Mouse (Mus musculus) hindbrain, embryonic 13.5 days (tissue): ENCODE results near the gene Olfr1178. TPM values are rescaled to one million over a fixed set of nuclear protein-coding genes. Genes with fewer than 3 reads are reported as not detected.

ENCODE experiments used
- ATAC-seq: fragments of 200-750 bp; cut with Nextera tagmentation; 2 replicates; pipeline ENCODE4 v1.8.0; 2017; ENCODE audit warnings: moderate TSS enrichment; ENCODE audit not compliant: low FRiP score
- H3K27ac ChIP-seq: fragments of 300-500 bp; sonication (generic); 2 replicates; pipeline ENCODE4 v1.5.1; 2015; ENCODE audit warnings: inconsistent platforms, mild to moderate bottlenecking, moderate library complexity
- H3K27me3 ChIP-seq: fragments of 300-500 bp; sonication (generic); 2 replicates; pipeline ENCODE4 v1.6.1; 2015; ENCODE audit warnings: mild to moderate bottlenecking, inconsistent platforms
- H3K36me3 ChIP-seq: fragments of 300-500 bp; sonication (generic); 2 replicates; pipeline ENCODE4 v1.6.1; 2015; ENCODE audit warnings: mild to moderate bottlenecking, inconsistent platforms
- H3K4me1 ChIP-seq: fragments of 300-500 bp; sonication (generic); replicated peaks from 2 replicates; pipeline ENCODE4 v1.6.1; 2015; ENCODE audit warnings: inconsistent platforms
- H3K4me2 ChIP-seq: fragments of 300-500 bp; sonication (generic); 2 replicates; pipeline ENCODE4 v1.6.1; 2015; ENCODE audit warnings: inconsistent platforms, mild to moderate bottlenecking, moderate library complexity
- H3K4me3 ChIP-seq: fragments of 300-500 bp; sonication (generic); 2 replicates; pipeline ENCODE4 v1.5.1; 2015; ENCODE audit warnings: mild to moderate bottlenecking, inconsistent platforms
- H3K9ac ChIP-seq: fragments of 300-500 bp; sonication (generic); 2 replicates; pipeline ENCODE4 v1.6.1; 2015; ENCODE audit warnings: mild to moderate bottlenecking, inconsistent platforms
- H3K9me3 ChIP-seq: fragments of 300-500 bp; sonication (generic); 2 replicates; pipeline ENCODE4 v1.6.1; 2016; ENCODE audit warnings: inconsistent platforms
- WGBS: fragments of 180-500 bp; shearing (Covaris S2); methylation state at CpG from one replicate; pipeline ENCODE4 v1.1.7; 2015; 5-methylcytosine and 5-hydroxymethylcytosine counted together
- polyA plus RNA-seq: library from polyadenylated mRNA; unstranded; fragments of >200 nt; fragmentation: Nextera tagmentation; extraction: Ambion mirVana; gene quantifications from 2 replicates; pipeline ENCODE4 v1.2.1, GENCODE M21; 2015

Gene Olfr1178
- polyA plus RNA-seq = not detected in 2 replicates

- WGBS = 88% methylated on average over 1 of the region's 1 CpGs
- Histone ChIP-seq H3K36me3 (no peaks in the 10 kb centered on the region), H3K27me3 (no peaks in the 10 kb centered on the region), H3K4me3 (no peak within 1 kb of the TSS), H3K9ac (no peak within 1 kb of the TSS), H3K4me1 (no peaks in the 10 kb centered on the region), H3K4me2 (no peak within 1 kb of the TSS), H3K9me3 (no peaks in the 10 kb centered on the region), H3K27ac (no peak within 1 kb of the TSS)
- ATAC-seq = no peak
Measured at GRCm38 (mm10) chr2:88386762-88387161, at the start of gene Olfr1178. Gene Olfr1178, plus strand, starts transcription at chr2:88387062.

- no peak within 1 kb of the TSS for H3K4me2 ChIP-seq
- WGBS = 89% methylated on average over 1 of the region's 1 CpGs
- H3K4me1 ChIP-seq = no peaks in the 10 kb centered on the region
- ATAC-seq = no peak
- no peak within 1 kb of the TSS for H3K4me3 ChIP-seq
- no peak within 1 kb of the TSS for H3K27ac ChIP-seq
- no peaks in the 10 kb centered on the region for H3K27me3 ChIP-seq
- no peaks in the 10 kb centered on the region for H3K9me3 ChIP-seq
- no peak within 1 kb of the TSS for H3K9ac ChIP-seq
- H3K36me3 ChIP-seq = no peaks in the 10 kb centered on the region
Measured at GRCm38 (mm10) chr2:88346392-88346791, 40.5 kb upstream of the Olfr1178 start, which contains the start of gene Olfr1177-ps. Gene Olfr1177-ps, minus strand, starts transcription at chr2:88346492.

- ATAC-seq = peak; percentile 66
- Histone ChIP-seq H3K4me1 (no peaks in the 10 kb centered on the region), H3K9me3 (no peaks in the 10 kb centered on the region), H3K36me3 (no peaks in the 10 kb centered on the region), H3K9ac (no peak overlapping the region), H3K4me2 (no peak overlapping the region), H3K27me3 (no peaks in the 10 kb centered on the region), H3K4me3 (no peak overlapping the region), H3K27ac (no peak overlapping the region)
- 5% methylated on average over 2 of the region's 2 CpGs for WGBS
Measured at GRCm38 (mm10) chr2:88356304-88356703, 30.6 kb upstream of the Olfr1178 start.

GRCm38 (mm10) chr2:88406353-88406752 is 19.5 kb downstream of the Olfr1178 start, which contains the start of gene Olfr1179:
Gene Olfr1179, minus strand, starts transcription at chr2:88406453.
- Histone ChIP-seq H3K4me2 (no peak within 1 kb of the TSS), H3K4me1 (no peaks in the 10 kb centered on the region), H3K9ac (no peak within 1 kb of the TSS), H3K4me3 (no peak within 1 kb of the TSS), H3K27ac (no peak within 1 kb of the TSS), H3K27me3 (no peaks in the 10 kb centered on the region), H3K9me3 (no peaks in the 10 kb centered on the region), H3K36me3 (no peaks in the 10 kb centered on the region)
- no peak for ATAC-seq
- 93% methylated on average over 3 of the region's 3 CpGs for WGBS

GRCm38 (mm10) chr2:88419051-88419450 is 32.2 kb downstream of the Olfr1178 start, which contains the start of gene Olfr1180:
Gene Olfr1180, minus strand, starts transcription at chr2:88419151.
- H3K36me3 ChIP-seq = no peaks in the 10 kb centered on the region
- no peak within 1 kb of the TSS for H3K27ac ChIP-seq
- no peaks in the 10 kb centered on the region for H3K27me3 ChIP-seq
- H3K4me2 ChIP-seq = no peak within 1 kb of the TSS
- no peaks in the 10 kb centered on the region for H3K4me1 ChIP-seq
- no peak within 1 kb of the TSS for H3K4me3 ChIP-seq
- no peak within 1 kb of the TSS for H3K9ac ChIP-seq
- ATAC-seq = no peak
- no peaks in the 10 kb centered on the region for H3K9me3 ChIP-seq
- 88% methylated on average over 2 of the region's 2 CpGs for WGBS

- Histone ChIP-seq H3K4me2 (no peak within 1 kb of the TSS), H3K9ac (no peak within 1 kb of the TSS), H3K4me1 (no peaks in the 10 kb centered on the region), H3K27ac (no peak within 1 kb of the TSS), H3K36me3 (no peaks in the 10 kb centered on the region), H3K27me3 (no peaks in the 10 kb centered on the region), H3K9me3 (no peaks in the 10 kb centered on the region), H3K4me3 (no peak within 1 kb of the TSS)
- WGBS = 89% methylated on average over 1 of the region's 1 CpGs
- ATAC-seq = no peak
Measured at GRCm38 (mm10) chr2:88426071-88426470, 39.2 kb downstream of the Olfr1178 start, which contains the start of gene Olfr1181. Gene Olfr1181, minus strand, starts transcription at chr2:88426171.

GRCm38 (mm10) chr2:88449031-88449430 is 62.2 kb downstream of the Olfr1178 start, which contains the start of gene Gm13757:
Gene Gm13757, minus strand, starts transcription at chr2:88449131.
- no peaks in the 10 kb centered on the region for H3K36me3 ChIP-seq
- no peak for ATAC-seq
- H3K27me3 ChIP-seq = no peaks in the 10 kb centered on the region
- H3K4me3 ChIP-seq = no peak within 1 kb of the TSS
- H3K27ac ChIP-seq = no peak within 1 kb of the TSS
- H3K4me2 ChIP-seq = no peak within 1 kb of the TSS
- H3K9me3 ChIP-seq = no peaks in the 10 kb centered on the region
- no peaks in the 10 kb centered on the region for H3K4me1 ChIP-seq
- no peak within 1 kb of the TSS for H3K9ac ChIP-seq
- 95% methylated on average over 1 of the region's 1 CpGs for WGBS

Other genes with a start within 250 kb of the Olfr1178 start
- not detected in 2 replicates for gene Olfr1167, start 231.9 kb upstream of the Olfr1178 start, polyA plus RNA-seq
- not detected in 2 replicates for gene Olfr1168, start 205.2 kb upstream of the Olfr1178 start, polyA plus RNA-seq
- gene Olfr1170, start 158.7 kb upstream of the Olfr1178 start, polyA plus RNA-seq = not detected in 2 replicates
- gene Olfr1173, start 107.2 kb upstream of the Olfr1178 start, polyA plus RNA-seq = not detected in 2 replicates
- not detected in 2 replicates for gene Olfr1174-ps, start 71.9 kb upstream of the Olfr1178 start, polyA plus RNA-seq
- not detected in 2 replicates for gene Olfr1175-ps, start 59.8 kb upstream of the Olfr1178 start, polyA plus RNA-seq
- gene Olfr1176, start 50.3 kb upstream of the Olfr1178 start, polyA plus RNA-seq = not detected in 2 replicates
- gene Olfr1177-ps, start 40.6 kb upstream of the Olfr1178 start, polyA plus RNA-seq = not detected in 2 replicates
- not detected in 2 replicates for gene Olfr1179, start 19.4 kb downstream of the Olfr1178 start, polyA plus RNA-seq
- gene Olfr1180, start 32.1 kb downstream of the Olfr1178 start, polyA plus RNA-seq = not detected in 2 replicates
- not detected in 2 replicates for gene Olfr1181, start 39.1 kb downstream of the Olfr1178 start, polyA plus RNA-seq
- not detected in 2 replicates for gene Gm13757, start 62.1 kb downstream of the Olfr1178 start, polyA plus RNA-seq
- gene Olfr1183, start 67.8 kb downstream of the Olfr1178 start, polyA plus RNA-seq = not detected in 2 replicates
- gene Olfr1184, start 96.5 kb downstream of the Olfr1178 start, polyA plus RNA-seq = not detected in 2 replicates
- gene Olfr1185-ps1, start 106.3 kb downstream of the Olfr1178 start, polyA plus RNA-seq = not detected in 2 replicates
- not detected in 2 replicates for gene Olfr1186, start 131.5 kb downstream of the Olfr1178 start, polyA plus RNA-seq
- gene Olfr1188, start 169.9 kb downstream of the Olfr1178 start, polyA plus RNA-seq = not detected in 2 replicates
- gene Olfr1189, start 199.4 kb downstream of the Olfr1178 start, polyA plus RNA-seq = not detected in 2 replicates